Mouse (Mus musculus): ENCODE data around the gene Ceacam19.

Gene Ceacam19

GRCm38 (mm10) chr7:19840936-19841335 lies 46.8 kb downstream of the Ceacam19 start:
- no peak for DNase-seq (ENCODE audit: low spot score in 2 of 2)

GRCm38 (mm10) chr7:19840371-19840770 lies 47.4 kb downstream of the Ceacam19 start:
- DNase-seq (ENCODE audit: low spot score in 2 of 2) = no peak

GRCm38 (mm10) chr7:19836843-19837242 lies 50.9 kb downstream of the Ceacam19 start:
- DNase-seq (ENCODE audit: low spot score in 2 of 2) = no peak

GRCm38 (mm10) chr7:19834055-19834454 lies 53.7 kb downstream of the Ceacam19 start:
- no peak for DNase-seq (ENCODE audit: low spot score in 2 of 2)

- DNase-seq (ENCODE audit: low spot score in 2 of 2) = no peak
Measured at GRCm38 (mm10) chr7:19831837-19832236, 55.9 kb downstream of the Ceacam19 start.

- DNase-seq (ENCODE audit: low spot score in 2 of 2) = no peak
Measured at GRCm38 (mm10) chr7:19830682-19831156, 57.0 kb downstream of the Ceacam19 start.

GRCm38 (mm10) chr7:19829694-19830093 lies 58.1 kb downstream of the Ceacam19 start:
- no peak for DNase-seq (ENCODE audit: low spot score in 2 of 2)

- DNase-seq (ENCODE audit: low spot score in 2 of 2) = no peak
Measured at GRCm38 (mm10) chr7:19826756-19827155, 61.0 kb downstream of the Ceacam19 start.
